Mouse (Mus musculus): ENCODE measurements at regions not wholly inside any gene's neighbourhood (a gene's known extent, or its start where the extent isn't known, plus 50 kb on each side); places are given as distances from the start of the nearest gene placed in this dataset.

GRCm38 (mm10) chr8:92070704-92071103 is 268.8 kb upstream of the Irx3 start:
- TF ChIP-seq CTCF (IDR thresholded peaks at IDR 0.05), result no peak
- TF ChIP-seq EP300 (IDR thresholded peaks at IDR 0.05), result no peak

Measured in lung, postnatal 0 days (tissue).